Mouse (Mus musculus) hindbrain, embryonic 14.5 days (tissue): ENCODE measurements around the gene Pafah1b1. TPM values are rescaled to one million over a fixed set of nuclear protein-coding genes. Genes with fewer than 3 reads are reported as not detected.

Experiments used
- ATAC-seq: fragments of 200-750 bp; cut with Nextera tagmentation; 2 replicates; pipeline ENCODE4 v1.8.0; 2017; ENCODE audit warnings: moderate number of reproducible peaks, mild to moderate bottlenecking, moderate TSS enrichment, moderate library complexity; ENCODE audit not compliant: low FRiP score
- DNase-seq: peaks from one replicate; pipeline ENCODE4 v3.0.0-alpha.2; 2015; ENCODE audit warnings: low spot score
- H3K27ac ChIP-seq: fragments of 300-500 bp; sonication (generic); 2 replicates; pipeline ENCODE4 v1.5.1; 2014; ENCODE audit warnings: mild to moderate bottlenecking, moderate library complexity
- H3K27me3 ChIP-seq: fragments of 300-500 bp; sonication (generic); 2 replicates; pipeline ENCODE4 v1.6.1; 2014; ENCODE audit warnings: mild to moderate bottlenecking, low read length, mixed read lengths; ENCODE audit not compliant: control insufficient read depth, insufficient read depth
- H3K36me3 ChIP-seq: fragments of 300-500 bp; sonication (generic); replicated peaks from 2 replicates; pipeline ENCODE4 v1.6.1; 2014; ENCODE audit not compliant: control insufficient read depth, insufficient read depth
- H3K4me1 ChIP-seq: fragments of 300-500 bp; sonication (generic); replicated peaks from 2 replicates; pipeline ENCODE4 v1.6.1; 2014; ENCODE audit warnings: antibody characterized with exemption, low read length, mixed read lengths; ENCODE audit not compliant: control insufficient read depth, insufficient read depth
- H3K4me2 ChIP-seq: fragments of 300-500 bp; sonication (generic); replicated peaks from 2 replicates; pipeline ENCODE4 v1.6.1; 2014; ENCODE audit warnings: mild to moderate bottlenecking, moderate library complexity
- H3K4me3 ChIP-seq: fragments of 300-500 bp; sonication (generic); replicated peaks from 2 replicates; pipeline ENCODE4 v1.5.1; 2014; ENCODE audit warnings: mild to moderate bottlenecking, low read length
- H3K9ac ChIP-seq: fragments of 300-500 bp; sonication (generic); 2 replicates; pipeline ENCODE4 v1.6.1; 2014
- H3K9me3 ChIP-seq: fragments of 300-500 bp; sonication (generic); 2 replicates; pipeline ENCODE4 v1.6.1; 2016; ENCODE audit warnings: low read length; ENCODE audit not compliant: control insufficient read depth
- WGBS: fragments of 180-500 bp; shearing (Covaris S2); extraction: QIAGEN DNeasy Blood & Tissue Kit; methylation state at CpG from one replicate; pipeline ENCODE4 v1.1.7; 2014; 5-methylcytosine and 5-hydroxymethylcytosine counted together
- polyA plus RNA-seq: library from polyadenylated mRNA; unstranded; fragments of >200 nt; fragmentation: Nextera tagmentation; extraction: Ambion mirVana; gene quantifications from 2 replicates; pipeline ENCODE4 v1.2.1, GENCODE M21; 2014

Gene Pafah1b1
- polyA plus RNA-seq, 1 experiment from 2014 or later, result 111 TPM

DNA sequence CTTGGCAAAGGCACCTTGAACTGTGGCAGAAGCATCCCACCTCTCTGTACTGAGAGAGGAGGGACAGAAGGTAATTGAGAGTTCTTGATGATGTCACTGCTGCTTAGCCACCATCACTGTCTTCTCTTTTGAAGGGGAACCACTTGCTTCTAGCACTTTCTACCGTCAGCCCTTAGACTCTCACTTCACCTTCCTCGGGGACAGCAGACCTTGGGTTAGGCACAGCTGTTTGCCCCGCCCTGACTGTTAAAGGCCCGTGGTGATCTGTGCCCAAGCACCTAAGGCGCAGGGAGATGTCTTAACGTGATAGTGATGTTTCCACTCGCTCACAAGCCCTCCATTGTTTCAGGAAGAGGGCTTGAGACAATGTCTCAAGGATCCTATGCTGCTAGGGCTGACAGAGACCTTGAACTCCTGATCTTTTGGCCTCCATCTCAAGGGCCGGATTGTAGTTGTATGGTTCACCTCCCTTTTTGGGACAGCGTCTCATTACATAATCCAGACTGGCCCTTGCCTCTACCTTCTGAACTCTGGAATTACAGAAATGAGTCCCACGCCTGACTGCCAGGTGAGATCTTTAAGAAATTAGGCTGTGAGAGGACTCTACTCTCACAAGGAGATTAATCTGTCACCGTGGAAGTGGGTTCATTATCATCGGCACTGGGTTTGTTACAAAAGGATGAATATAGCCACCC lies 36.7 kb upstream of the Pafah1b1 start:
- ATAC-seq (no peak), DNase-seq (no peak)
- Histone ChIP-seq H3K9ac (no peak overlapping the region), H3K4me2 (no peak overlapping the region), H3K27me3 (no peaks in the 10 kb centered on the region), H3K9me3 (no peaks in the 10 kb centered on the region), H3K36me3 (no peaks in the 10 kb centered on the region), H3K27ac (no peak overlapping the region), H3K4me3 (no peak overlapping the region), H3K4me1 (no peaks in the 10 kb centered on the region)
- WGBS, result 72% methylated on average over 12 of the region's 12 CpGs

DNA sequence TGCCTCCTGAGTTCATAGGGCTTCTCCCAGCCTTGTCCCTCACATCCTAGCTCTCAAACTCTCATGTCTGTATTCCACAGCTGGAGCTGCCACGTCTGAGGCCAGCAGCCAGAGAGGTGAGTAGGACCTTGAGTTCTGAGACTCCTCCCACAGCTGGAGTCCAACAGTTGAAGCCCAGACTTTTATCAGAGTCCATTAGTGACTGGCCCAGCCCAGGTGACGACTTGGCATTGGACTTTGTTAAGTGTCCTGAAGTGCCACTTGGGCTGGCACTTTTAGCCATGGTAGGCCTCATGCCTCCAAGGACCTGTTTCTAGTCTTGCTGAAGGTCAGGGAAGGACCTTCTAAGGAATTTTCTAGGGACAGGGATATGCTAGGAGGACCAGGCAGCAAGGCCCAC lies 32.2 kb upstream of the Pafah1b1 start:
- no peak overlapping the region for H3K4me3 ChIP-seq
- H3K27me3 ChIP-seq, result no peaks in the 10 kb centered on the region
- H3K36me3 ChIP-seq, result no peaks in the 10 kb centered on the region
- no peak overlapping the region for H3K27ac ChIP-seq
- H3K4me2 ChIP-seq, result no peak overlapping the region
- H3K9me3 ChIP-seq, result no peaks in the 10 kb centered on the region
- ATAC-seq, result no peak
- WGBS, result 75% methylated on average over 2 of the region's 2 CpGs
- no peaks in the 10 kb centered on the region for H3K4me1 ChIP-seq
- no peak overlapping the region for H3K9ac ChIP-seq
- DNase-seq, result no peak

GRCm38 (mm10) chr11:74751352-74752066 lies 27.0 kb upstream of the Pafah1b1 start:
- no peaks in the 10 kb centered on the region for H3K27me3 ChIP-seq
- no peak overlapping the region for H3K4me2 ChIP-seq
- H3K9ac ChIP-seq, result peak overlapping the region; percentile 24; the same call in 1 of the 2 replicates
- 39% methylated on average over 9 of the region's 9 CpGs for WGBS
- ATAC-seq (peak; percentile 71; the same call in 1 of the 2 replicates), DNase-seq (no peak)
- H3K4me1 ChIP-seq, result no peaks in the 10 kb centered on the region
- peak overlapping the region; percentile 59 for H3K27ac ChIP-seq
- no peaks in the 10 kb centered on the region for H3K9me3 ChIP-seq
- no peaks in the 10 kb centered on the region for H3K36me3 ChIP-seq
- H3K4me3 ChIP-seq, result no peak overlapping the region

DNA sequence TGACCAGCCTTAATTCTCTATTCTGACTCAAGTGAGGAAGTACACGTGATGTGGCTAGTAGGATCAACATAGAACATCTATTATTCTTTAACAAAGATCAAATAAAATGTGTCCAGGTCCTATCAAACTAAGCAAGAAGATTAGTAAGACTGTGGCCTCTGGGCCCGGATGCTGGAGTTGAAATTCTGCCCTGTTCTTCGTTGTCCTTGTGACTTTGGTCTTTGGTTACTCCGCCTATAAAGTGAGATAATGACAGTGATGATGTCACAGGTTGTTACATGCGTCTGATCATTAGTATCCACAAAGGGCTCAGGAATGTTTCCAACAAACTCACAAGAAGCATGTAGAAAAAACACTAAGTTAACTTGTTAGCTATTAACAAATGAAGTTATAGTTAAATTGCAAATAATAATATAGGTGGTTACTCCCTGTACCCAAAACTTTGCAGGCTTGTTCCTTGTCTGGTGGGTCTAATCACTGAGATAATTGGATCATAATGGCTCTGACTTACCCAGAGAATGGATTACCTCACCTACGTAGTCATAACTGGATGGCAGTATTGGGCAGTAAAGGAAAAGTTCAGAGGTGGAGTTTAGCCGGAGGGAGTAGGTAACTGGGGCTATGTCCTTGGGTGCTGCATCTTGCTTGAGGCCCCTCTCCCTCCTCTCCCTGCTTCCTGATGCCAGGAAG lies 26.3 kb upstream of the Pafah1b1 start:
- H3K4me3 ChIP-seq, result no peak overlapping the region
- H3K9ac ChIP-seq, result no peak overlapping the region
- ATAC-seq (no peak), DNase-seq (no peak)
- H3K27ac ChIP-seq, result peak overlapping the region; percentile 59
- H3K4me2 ChIP-seq, result no peak overlapping the region
- no peaks in the 10 kb centered on the region for H3K36me3 ChIP-seq
- WGBS, result 86% methylated on average over 7 of the region's 7 CpGs
- H3K27me3 ChIP-seq, result no peaks in the 10 kb centered on the region
- H3K4me1 ChIP-seq, result no peaks in the 10 kb centered on the region
- no peaks in the 10 kb centered on the region for H3K9me3 ChIP-seq

- Histone ChIP-seq H3K27me3 (no peaks in the 10 kb centered on the region), H3K9ac (no peak overlapping the region), H3K4me1 (no peaks in the 10 kb centered on the region), H3K4me3 (no peak overlapping the region), H3K9me3 (no peaks in the 10 kb centered on the region), H3K36me3 (no peaks in the 10 kb centered on the region), H3K27ac (no peak overlapping the region), H3K4me2 (no peak overlapping the region)
- ATAC-seq (no peak), DNase-seq (no peak)
- WGBS, result 91% methylated on average over 13 of the region's 13 CpGs
Measured at GRCm38 (mm10) chr11:74749241-74749640, 24.8 kb upstream of the Pafah1b1 start.

DNA sequence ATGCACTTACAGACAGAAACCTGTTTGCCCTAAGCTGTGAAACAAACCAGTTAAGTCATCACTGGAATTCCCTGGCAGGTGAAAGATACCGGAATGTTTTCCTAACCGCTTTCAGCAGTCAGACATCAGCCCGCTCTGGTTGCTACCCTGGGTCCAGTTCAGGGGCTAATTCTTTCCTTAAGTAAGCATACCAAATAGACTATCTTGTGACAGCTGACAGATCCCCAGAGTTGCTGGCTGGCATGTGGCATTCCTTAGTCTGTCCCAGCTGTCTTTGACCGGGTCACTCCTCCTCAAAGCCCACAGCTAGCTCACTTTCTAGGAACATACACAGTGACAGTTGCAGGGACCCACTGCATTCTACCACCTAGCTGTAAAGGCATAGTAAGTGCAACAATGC lies 23.6 kb upstream of the Pafah1b1 start:
- H3K9me3 ChIP-seq, result no peaks in the 10 kb centered on the region
- H3K9ac ChIP-seq, result no peak overlapping the region
- H3K27ac ChIP-seq, result no peak overlapping the region
- H3K4me1 ChIP-seq, result no peaks in the 10 kb centered on the region
- DNase-seq, result no peak
- H3K4me3 ChIP-seq, result no peak overlapping the region
- no peak overlapping the region for H3K4me2 ChIP-seq
- 81% methylated on average over 4 of the region's 4 CpGs for WGBS
- ATAC-seq, result no peak
- no peaks in the 10 kb centered on the region for H3K36me3 ChIP-seq
- no peaks in the 10 kb centered on the region for H3K27me3 ChIP-seq

DNA sequence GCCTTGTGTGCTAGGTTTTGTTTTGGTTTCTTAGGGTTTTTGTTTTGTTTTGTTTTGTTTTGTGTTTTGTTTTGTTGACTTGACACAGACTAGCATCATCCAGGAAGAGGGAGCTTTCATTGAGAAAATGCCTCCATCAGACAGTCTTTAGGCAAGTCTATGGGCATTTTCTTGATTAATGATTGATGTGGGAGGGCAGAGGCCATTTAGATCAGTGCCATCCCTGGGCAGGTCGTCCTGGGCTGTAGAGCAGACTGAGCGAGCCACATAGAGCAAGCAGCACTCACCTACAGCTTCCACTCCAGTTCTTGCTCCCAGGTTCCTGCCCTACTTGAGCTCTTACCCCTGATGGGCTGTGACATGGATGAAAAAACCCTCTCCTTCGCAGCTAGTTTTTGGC lies 13.4 kb upstream of the Pafah1b1 start:
- ATAC-seq (no peak), DNase-seq (no peak)
- H3K9me3 ChIP-seq, result no peaks in the 10 kb centered on the region
- no peak overlapping the region for H3K4me2 ChIP-seq
- H3K4me1 ChIP-seq, result no peaks in the 10 kb centered on the region
- no peaks in the 10 kb centered on the region for H3K27me3 ChIP-seq
- H3K4me3 ChIP-seq, result no peak overlapping the region
- H3K27ac ChIP-seq, result no peak overlapping the region
- 59% methylated on average over 3 of the region's 3 CpGs for WGBS
- H3K9ac ChIP-seq, result no peak overlapping the region
- no peaks in the 10 kb centered on the region for H3K36me3 ChIP-seq

GRCm38 (mm10) chr11:74734917-74735316 lies 10.4 kb upstream of the Pafah1b1 start:
- no peaks in the 10 kb centered on the region for H3K36me3 ChIP-seq
- ATAC-seq, result no peak; the same call in 1 of the 2 replicates
- H3K9me3 ChIP-seq, result no peaks in the 10 kb centered on the region
- H3K4me3 ChIP-seq, result no peak overlapping the region
- WGBS, result 14% methylated on average over 7 of the region's 7 CpGs
- no peaks in the 10 kb centered on the region for H3K4me1 ChIP-seq
- H3K27me3 ChIP-seq, result no peaks in the 10 kb centered on the region
- no peak overlapping the region for H3K27ac ChIP-seq
- no peak overlapping the region for H3K9ac ChIP-seq
- peak; percentile 28 for DNase-seq
- H3K4me2 ChIP-seq, result peak overlapping the region; percentile 19; the same call in 1 of the 2 replicates

- H3K4me2 ChIP-seq, result peak overlapping the region; percentile 57
- peak overlapping the region; percentile 99 for H3K27ac ChIP-seq
- H3K4me3 ChIP-seq, result no peak overlapping the region
- peak overlapping the region; percentile 90 for H3K9ac ChIP-seq
- peaks cover 21% of the 10 kb centered on the region for H3K4me1 ChIP-seq
- DNase-seq (no peak), ATAC-seq (no peak)
- H3K36me3 ChIP-seq, result no peaks in the 10 kb centered on the region
- H3K9me3 ChIP-seq, result no peaks in the 10 kb centered on the region
- no peaks in the 10 kb centered on the region for H3K27me3 ChIP-seq
- WGBS, result 62% methylated on average over 5 of the region's 5 CpGs
Measured at GRCm38 (mm10) chr11:74725181-74725580, 711 bp upstream of the Pafah1b1 start.
